Mouse (Mus musculus): Measurements from ENCODE around the gene Vps11. TPM values are rescaled to one million over a fixed set of nuclear protein-coding genes. Genes with fewer than 3 reads are reported as not detected.
"Not testable (repeated sequence)": the region's sequence is repeated elsewhere in the genome, so short reads cannot be mapped to it uniquely, and the experiment has no call there.

Vps11 gene
- polyA plus RNA-seq, 1 experiment = 58.4 TPM

DNA sequence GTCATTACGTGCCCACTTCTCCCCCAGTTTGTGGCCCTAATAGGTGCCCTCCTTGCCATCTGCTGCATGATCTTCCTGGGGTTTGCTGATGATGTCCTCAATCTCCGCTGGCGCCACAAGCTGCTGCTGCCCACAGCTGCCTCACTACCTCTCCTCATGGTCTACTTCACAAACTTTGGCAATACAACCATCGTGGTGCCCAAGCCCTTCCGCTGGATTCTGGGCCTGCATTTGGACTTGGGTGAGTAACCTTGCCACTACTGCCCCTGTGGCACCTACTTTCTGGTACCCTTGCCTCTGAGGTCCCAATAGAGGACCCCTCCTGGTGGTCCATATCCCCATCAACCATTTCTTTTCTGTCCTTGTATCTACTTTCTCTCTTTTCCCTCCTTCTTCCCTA is 33.5 kb downstream of the Vps11 start:
- Histone ChIP-seq H3K27me3 (ENCODE audit: control insufficient read depth, insufficient read depth, low read length) (no peaks in the 10 kb centered on the region), H3K4me3 (replicated peaks; ENCODE audit: insufficient read depth, low read depth, low read length) (no peak overlapping the region), H3K4me1 (ENCODE audit: control insufficient read depth, insufficient read depth, low read length) (0 out of 2 replicates have a peak, but pooled peaks cover 3% of the 10 kb centered on the region), H3K27ac (ENCODE audit: insufficient read depth, low read length) (no peak overlapping the region)
- no peak for DNase-seq
- no peak for TF ChIP-seq POLR2A (IDR thresholded peaks at IDR 0.05; ENCODE audit: borderline replicate concordance, insufficient read depth, low read length)
- TF ChIP-seq CTCF (IDR thresholded peaks at IDR 0.05; ENCODE audit: borderline replicate concordance, insufficient read depth, low read depth, low read length) = no peak
- 55% methylated on average over 5 of the region's 5 CpGs for WGBS

DNA sequence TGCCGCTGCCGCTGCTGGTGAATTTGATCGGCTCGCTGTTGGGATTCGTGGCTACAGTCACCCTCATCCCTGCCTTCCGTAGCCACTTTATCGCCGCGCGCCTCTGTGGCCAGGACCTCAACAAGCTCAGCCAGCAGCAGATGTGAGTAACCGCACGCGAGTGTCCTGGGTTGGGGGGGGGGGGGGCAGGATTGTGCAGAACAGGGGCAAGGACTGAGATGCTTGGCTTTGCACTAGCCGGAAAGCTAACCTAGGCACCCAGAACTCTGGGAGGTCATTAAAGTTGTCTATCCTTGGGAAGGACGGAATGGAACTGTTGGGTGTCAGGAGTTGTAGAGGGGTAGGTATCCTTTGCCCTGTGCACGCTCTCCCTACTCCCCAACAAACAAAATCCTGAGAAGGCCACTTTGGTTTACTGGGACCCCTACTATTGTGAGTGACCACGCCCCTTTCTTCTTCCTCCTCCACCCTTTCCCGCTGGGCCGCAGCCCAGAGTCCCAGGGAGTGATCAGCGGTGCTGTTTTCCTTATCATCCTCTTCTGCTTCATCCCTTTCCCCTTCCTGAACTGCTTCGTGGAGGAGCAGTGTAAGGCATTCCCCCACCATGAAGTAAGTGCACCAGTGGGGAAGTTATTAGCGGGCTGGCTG is 34.3 kb downstream of the Vps11 start:
- no peak for DNase-seq
- Histone ChIP-seq H3K27ac (ENCODE audit: insufficient read depth, low read length) (peak overlapping the region; percentile 47), H3K4me3 (replicated peaks; ENCODE audit: insufficient read depth, low read depth, low read length) (peak overlapping the region; percentile 70), H3K27me3 (ENCODE audit: control insufficient read depth, insufficient read depth, low read length) (no peaks in the 10 kb centered on the region), H3K4me1 (ENCODE audit: control insufficient read depth, insufficient read depth, low read length) (0 out of 2 replicates have a peak, but pooled peaks cover 3% of the 10 kb centered on the region)
- no peak for TF ChIP-seq CTCF (IDR thresholded peaks at IDR 0.05; ENCODE audit: borderline replicate concordance, insufficient read depth, low read depth, low read length)
- no peak for TF ChIP-seq POLR2A (IDR thresholded peaks at IDR 0.05; ENCODE audit: borderline replicate concordance, insufficient read depth, low read length)
- WGBS = 2% methylated on average over 22 of the region's 22 CpGs

DNA sequence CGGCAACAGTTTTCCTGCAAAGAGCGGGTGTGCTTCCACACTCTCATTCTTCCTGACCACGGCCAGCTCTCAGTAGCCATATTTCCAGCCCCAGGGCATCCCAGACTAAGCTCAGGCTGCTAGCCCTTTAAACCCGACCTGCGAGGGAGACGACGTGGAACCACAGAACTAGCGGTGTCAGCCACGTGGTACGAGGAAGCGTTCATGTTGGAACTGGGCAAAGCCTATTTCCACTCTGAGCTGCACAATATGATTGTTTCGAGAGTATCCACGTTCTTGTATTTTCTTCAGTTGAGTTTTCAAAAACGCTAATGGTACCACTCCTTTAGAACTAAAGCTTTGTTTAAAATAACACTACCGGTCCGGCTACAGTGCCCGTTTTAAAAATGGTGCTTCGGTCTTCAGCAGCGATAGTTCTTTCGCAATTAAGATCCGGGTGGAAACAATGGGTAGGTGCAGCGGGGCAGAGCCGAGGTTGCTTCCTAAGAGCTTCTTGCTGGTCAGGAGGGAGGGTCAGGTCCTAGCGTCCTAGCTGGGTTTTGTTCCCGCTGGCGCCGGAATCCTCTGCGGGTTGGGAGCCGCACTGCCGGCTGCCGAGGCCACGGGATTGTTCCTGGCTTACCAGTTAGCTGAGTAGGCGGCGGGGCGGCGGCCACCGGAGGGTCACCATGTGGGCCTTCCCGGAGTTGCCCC is 35.0 kb downstream of the Vps11 start:
- TF ChIP-seq POLR2A (IDR thresholded peaks at IDR 0.05; ENCODE audit: borderline replicate concordance, insufficient read depth, low read length) (peak; percentile 65; the same call in 1 of the 2 replicates), CTCF (IDR thresholded peaks at IDR 0.05; ENCODE audit: borderline replicate concordance, insufficient read depth, low read depth, low read length) (no peak)
- peak overlapping the region; percentile 70 for H3K4me3 ChIP-seq (replicated peaks; ENCODE audit: insufficient read depth, low read depth, low read length)
- under 1% methylated on average over 38 of the region's 38 CpGs for WGBS
- peak overlapping the region; percentile 54 for H3K27ac ChIP-seq (ENCODE audit: insufficient read depth, low read length)
- no peaks in the 10 kb centered on the region for H3K27me3 ChIP-seq (ENCODE audit: control insufficient read depth, insufficient read depth, low read length)
- 0 out of 2 replicates have a peak, but pooled peaks cover 3% of the 10 kb centered on the region for H3K4me1 ChIP-seq (ENCODE audit: control insufficient read depth, insufficient read depth, low read length)
- peak; percentile 86 to 92 for DNase-seq

GRCm38 (mm10) chr9:44325768-44326370 is 35.6 kb downstream of the Vps11 start, which contains the start of gene Dpagt1:
Gene Dpagt1 (plus strand): TSS chr9:44326019.
- H3K4me1 ChIP-seq (ENCODE audit: control insufficient read depth, insufficient read depth, low read length) = 0 out of 2 replicates have a peak, but pooled peaks cover 3% of the 10 kb centered on the region
- no peak for DNase-seq
- no peak for TF ChIP-seq CTCF (IDR thresholded peaks at IDR 0.05; ENCODE audit: borderline replicate concordance, insufficient read depth, low read depth, low read length)
- peak within 1 kb of the TSS; percentile 70 for H3K4me3 ChIP-seq (replicated peaks; ENCODE audit: insufficient read depth, low read depth, low read length)
- WGBS = 2% methylated on average over 12 of the region's 12 CpGs
- peak within 1 kb of the TSS; percentile 54 for H3K27ac ChIP-seq (ENCODE audit: insufficient read depth, low read length)
- H3K27me3 ChIP-seq (ENCODE audit: control insufficient read depth, insufficient read depth, low read length) = no peaks in the 10 kb centered on the region

GRCm38 (mm10) chr9:44325032-44325767 is 36.3 kb downstream of the Vps11 start:
- peak overlapping the region; percentile 54; the same call in 1 of the 2 replicates for H3K27ac ChIP-seq (ENCODE audit: insufficient read depth, low read length)
- not testable (repeated sequence) for H3K27me3 ChIP-seq (ENCODE audit: control insufficient read depth, insufficient read depth, low read length); H3K4me1 ChIP-seq (ENCODE audit: control insufficient read depth, insufficient read depth, low read length); DNase-seq; H3K4me3 ChIP-seq (replicated peaks; ENCODE audit: insufficient read depth, low read depth, low read length)
- 51% methylated on average over 7 of the region's 8 CpGs for WGBS

GRCm38 (mm10) chr9:44324147-44324546 is 37.3 kb downstream of the Vps11 start:
- WGBS = 84% methylated on average over 6 of the region's 6 CpGs
- Histone ChIP-seq H3K4me3 (replicated peaks; ENCODE audit: insufficient read depth, low read depth, low read length) (no peak overlapping the region), H3K4me1 (ENCODE audit: control insufficient read depth, insufficient read depth, low read length) (0 out of 2 replicates have a peak, but pooled peaks cover 3% of the 10 kb centered on the region), H3K27me3 (ENCODE audit: control insufficient read depth, insufficient read depth, low read length) (no peaks in the 10 kb centered on the region), H3K27ac (ENCODE audit: insufficient read depth, low read length) (no peak overlapping the region)
- no peak for DNase-seq
- TF ChIP-seq CTCF (IDR thresholded peaks at IDR 0.05; ENCODE audit: borderline replicate concordance, insufficient read depth, low read depth, low read length) (no peak), POLR2A (IDR thresholded peaks at IDR 0.05; ENCODE audit: borderline replicate concordance, insufficient read depth, low read length) (no peak)

GRCm38 (mm10) chr9:44323656-44324055 is 37.8 kb downstream of the Vps11 start:
- WGBS = 54% methylated on average over 4 of the region's 4 CpGs
- not testable (repeated sequence) for H3K4me1 ChIP-seq (ENCODE audit: control insufficient read depth, insufficient read depth, low read length); DNase-seq; H3K27ac ChIP-seq (ENCODE audit: insufficient read depth, low read length); H3K27me3 ChIP-seq (ENCODE audit: control insufficient read depth, insufficient read depth, low read length); H3K4me3 ChIP-seq (replicated peaks; ENCODE audit: insufficient read depth, low read depth, low read length)
